Mouse (Mus musculus) kidney, adult 2 months (tissue): Measurements from ENCODE around the gene Dlgap5.

ENCODE experiments used
- CTCF ChIP-seq: fragments of 200-500 bp; conservative IDR thresholded peaks from 2 replicates; pipeline ENCODE4 v1.5.1; 2011; ENCODE audit warnings: low read depth, mild to moderate bottlenecking, control low read depth, low read length, moderate library complexity, mixed read lengths; ENCODE audit not compliant: insufficient read depth, insufficient read length
- POLR2A ChIP-seq: fragments of 200-500 bp; IDR thresholded peaks from one replicate; pipeline ENCODE4 v1.6.1; 2011; ENCODE audit warnings: low read depth, low read length, control low read depth

DNA sequence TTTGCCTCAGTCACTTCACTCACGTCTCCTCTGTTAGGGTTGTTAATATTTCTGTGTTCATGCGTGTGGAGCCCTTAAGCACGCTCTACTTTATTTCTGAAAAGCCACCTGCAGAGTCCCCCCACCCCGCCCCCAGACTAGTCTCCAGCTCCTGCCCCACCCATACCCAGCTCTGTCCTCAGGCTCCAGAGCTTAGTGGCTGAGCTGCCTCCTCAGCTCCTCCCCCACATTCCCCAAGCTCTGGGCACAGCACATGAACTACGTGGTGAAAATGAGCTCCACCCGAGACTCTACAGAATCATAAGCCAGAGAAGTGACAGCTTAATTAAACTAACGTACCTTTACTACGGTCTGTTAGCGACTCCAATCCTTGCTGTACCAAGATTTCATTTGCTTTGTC lies 12.2 kb downstream of the Dlgap5 start:
- TF ChIP-seq POLR2A, result no peak
- no peak for TF ChIP-seq CTCF
